Mouse (Mus musculus): ENCODE data around the gene Gins3.
"Not testable (repeated sequence)": the region's sequence is repeated elsewhere in the genome, so short reads cannot be mapped to it uniquely, and the experiment has no call there.

Gene Gins3

GRCm38 (mm10) chr8:95648251-95648650 lies 15.0 kb downstream of the Gins3 start:
- in situ Hi-C loops (cut with MseI, MboI), result no loop called here

DNA sequence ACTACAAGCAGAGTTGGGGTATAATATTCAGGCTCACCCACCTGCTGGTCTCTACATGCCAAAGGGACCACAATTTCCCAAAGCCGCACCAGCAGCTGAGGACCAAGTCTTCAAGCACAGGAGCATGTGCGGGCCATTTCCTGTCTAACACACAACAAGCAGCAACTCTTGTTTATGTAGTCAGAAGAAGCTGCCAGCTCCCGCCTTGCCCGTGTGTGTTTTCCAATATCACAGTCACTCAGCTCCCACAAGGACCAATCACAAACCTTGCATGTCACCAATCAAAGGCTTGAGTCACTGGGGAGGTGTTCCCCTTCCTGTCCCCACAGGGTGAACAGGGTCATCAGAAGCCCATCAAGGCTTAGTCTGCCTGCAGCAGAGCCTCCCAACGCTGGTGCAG lies 20.1 kb downstream of the Gins3 start:
- in situ Hi-C loops (cut with MseI, MboI), result no loop called here

DNA sequence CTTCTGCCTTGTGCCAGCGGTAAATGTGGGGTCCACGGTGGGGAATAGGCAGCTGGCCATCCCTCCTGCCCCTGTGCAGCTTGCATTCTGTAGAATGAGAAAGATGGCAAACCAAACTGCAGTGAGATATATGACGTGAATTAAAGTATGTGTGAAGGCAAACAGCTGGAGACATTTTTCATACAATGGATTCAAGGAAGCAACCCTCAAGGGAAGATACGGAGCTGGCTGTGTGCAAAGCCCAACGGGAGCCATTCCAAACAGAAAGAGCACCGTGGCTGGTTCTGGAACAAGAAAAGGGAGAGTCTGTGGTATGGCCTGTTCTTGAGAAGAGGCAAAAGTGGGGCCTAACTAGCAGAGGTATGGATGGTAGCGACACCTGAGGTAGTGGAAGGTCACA lies 22.6 kb downstream of the Gins3 start:
- in situ Hi-C loops (cut with MseI, MboI), result no loop called here

DNA sequence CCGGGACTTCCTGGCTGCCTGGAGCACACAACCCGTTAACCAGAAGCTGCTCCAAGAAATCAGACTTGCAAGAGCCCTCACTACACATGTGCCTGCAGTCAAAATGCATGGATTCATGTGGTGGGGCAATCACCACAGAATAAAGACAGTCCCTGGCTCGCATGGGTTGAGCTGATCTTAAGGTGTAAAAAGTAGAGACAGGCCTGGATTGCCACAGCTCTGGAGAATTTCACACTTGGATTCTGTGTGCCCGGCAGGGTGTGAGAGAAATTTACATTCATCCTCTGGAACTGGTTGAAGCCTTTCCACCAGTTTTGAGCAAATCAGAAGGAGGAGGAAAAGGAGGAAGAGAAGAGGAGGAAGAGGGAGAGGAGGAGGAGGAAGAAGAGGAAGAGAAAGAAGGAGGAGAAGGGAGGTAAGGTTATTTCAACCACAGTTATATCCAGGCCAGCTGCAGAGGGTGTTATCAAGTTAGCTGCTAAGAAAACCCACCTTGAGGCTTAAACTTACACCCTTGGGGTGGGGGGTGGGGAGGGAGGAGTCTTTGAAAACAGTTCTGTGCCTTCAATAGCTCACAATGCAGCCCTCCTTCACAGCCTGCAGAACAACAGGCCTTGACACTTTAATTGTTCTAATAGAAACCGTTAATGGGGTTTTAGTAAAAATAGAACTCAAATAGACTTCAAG lies 23.2 kb downstream of the Gins3 start:
- in situ Hi-C loops (cut with MseI, MboI), result no loop called here

- in situ Hi-C loops (cut with MseI, MboI), result no loop called here
Measured at GRCm38 (mm10) chr8:95657523-95657922, 24.3 kb downstream of the Gins3 start.

DNA sequence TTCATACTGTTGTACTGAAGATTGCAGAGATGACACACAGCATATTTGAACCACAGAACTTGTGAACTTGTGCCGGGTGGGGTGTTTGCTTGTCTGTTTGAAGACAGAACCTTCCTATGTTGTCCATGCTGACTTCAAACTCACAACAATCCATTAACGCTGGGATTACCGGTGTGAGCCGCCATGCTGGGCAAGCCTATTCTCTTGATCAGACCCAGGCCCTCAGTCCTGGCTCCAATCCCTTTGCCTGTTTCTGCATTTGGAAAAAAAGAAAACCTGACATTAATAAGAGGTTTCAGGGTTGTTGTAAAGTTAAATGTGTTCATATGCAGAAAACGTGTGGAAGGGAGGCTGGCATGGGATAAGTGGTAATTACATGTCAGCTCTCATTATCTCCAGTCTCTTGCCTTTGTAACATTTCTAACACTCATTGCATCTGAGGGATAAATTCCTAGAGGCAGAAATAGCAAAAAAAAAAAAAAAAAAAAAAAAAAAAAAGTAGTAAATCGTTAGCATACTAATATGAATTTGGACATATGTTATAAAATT lies 27.2 kb downstream of the Gins3 start:
- in situ Hi-C loops (cut with MseI, MboI), result no loop called here

- in situ Hi-C loops (cut with MseI, MboI), result no loop called here
Measured at GRCm38 (mm10) chr8:95661085-95661484, 27.8 kb downstream of the Gins3 start.

- in situ Hi-C loops (cut with MseI, MboI), result no loop called here
Measured at GRCm38 (mm10) chr8:95661575-95661974, 28.3 kb downstream of the Gins3 start.

- in situ Hi-C loops (cut with MseI, MboI), result no loop called here
Measured at GRCm38 (mm10) chr8:95662885-95663598, 29.8 kb downstream of the Gins3 start.

DNA sequence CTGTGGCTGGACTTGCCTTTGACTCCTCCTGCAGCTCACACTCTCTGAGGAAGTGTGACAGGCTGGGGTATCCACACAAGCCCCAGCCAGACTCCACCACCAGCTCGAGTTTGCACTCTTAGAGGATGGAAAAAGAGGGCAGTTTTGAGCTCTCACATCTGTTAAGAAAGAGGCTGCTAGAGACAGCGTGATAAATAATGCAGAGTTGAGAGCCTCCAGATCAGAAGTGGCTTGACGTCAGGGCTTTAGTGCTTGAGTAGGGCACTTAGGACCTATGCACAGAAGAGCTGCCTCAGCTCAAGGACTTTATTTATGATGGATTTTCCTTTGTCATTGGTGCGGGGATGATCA lies 30.3 kb downstream of the Gins3 start:
- in situ Hi-C loops (cut with MseI, MboI), result no loop called here

- in situ Hi-C loops (cut with MseI, MboI), result not testable (repeated sequence)
Measured at GRCm38 (mm10) chr8:95665813-95666452, 32.7 kb downstream of the Gins3 start.

GRCm38 (mm10) chr8:95668163-95668958 lies 35.1 kb downstream of the Gins3 start:
- in situ Hi-C loops (cut with MseI, MboI), result no loop called here

GRCm38 (mm10) chr8:95669967-95670366 lies 36.7 kb downstream of the Gins3 start:
- in situ Hi-C loops (cut with MseI, MboI), result no loop called here

DNA sequence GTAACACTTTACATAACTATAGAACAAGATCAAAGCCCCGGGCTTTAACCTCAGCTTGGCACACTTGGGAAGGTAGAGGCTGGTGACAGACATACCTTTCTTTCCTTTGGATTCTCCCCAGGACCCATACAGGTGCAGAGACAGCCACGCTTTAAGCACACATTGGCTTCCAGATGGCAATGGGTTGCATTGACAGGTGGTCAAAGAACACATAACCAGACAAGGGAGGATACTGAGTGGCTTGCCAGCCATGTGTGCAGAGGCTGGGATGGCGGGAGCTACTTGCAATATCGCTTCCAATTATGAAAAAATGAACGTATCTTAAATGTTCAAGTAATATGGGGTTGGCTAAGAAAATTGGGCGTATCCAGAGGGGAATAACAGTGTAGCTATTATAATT lies 38.6 kb downstream of the Gins3 start:
- in situ Hi-C loops (cut with MseI, MboI), result no loop called here

DNA sequence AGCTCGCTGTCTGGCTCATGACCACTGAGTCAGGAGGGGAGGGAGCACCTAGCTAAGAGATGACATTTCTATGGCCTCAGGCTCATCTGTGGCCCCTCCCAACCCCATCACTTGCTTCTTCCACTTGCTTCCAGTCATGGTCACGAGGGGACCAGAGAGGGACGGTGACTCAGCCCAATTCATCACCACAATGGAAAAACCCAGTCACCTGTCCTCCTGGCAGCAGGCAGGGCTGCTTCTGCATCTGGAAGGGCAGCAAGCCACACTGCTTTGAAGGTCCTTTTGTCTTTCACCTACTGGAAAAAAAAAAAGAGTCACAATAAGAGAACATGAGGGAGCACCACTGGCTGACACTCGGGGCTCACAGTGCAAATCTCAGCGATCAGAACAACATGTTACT lies 39.6 kb downstream of the Gins3 start:
- in situ Hi-C loops (cut with MseI, MboI), result no loop called here

DNA sequence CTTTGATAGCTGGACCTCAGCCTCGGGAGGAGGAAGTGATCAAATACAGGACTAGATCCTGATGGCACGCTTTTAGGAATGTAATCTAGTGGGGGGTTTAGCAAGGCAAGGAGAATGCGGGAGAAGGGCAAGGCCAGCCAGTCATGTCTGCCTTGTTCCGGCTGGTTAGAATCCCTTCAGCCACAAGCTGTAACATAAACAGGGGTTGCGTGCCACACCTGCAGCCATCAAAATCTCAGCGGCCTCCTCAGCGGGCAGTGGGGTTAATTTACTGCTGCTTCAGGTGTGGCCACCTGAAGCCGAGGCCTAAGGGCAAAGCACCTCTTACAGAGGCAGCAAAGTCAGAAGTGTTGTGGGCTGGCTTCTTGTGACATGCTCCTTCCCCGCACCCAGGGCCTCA lies 43.4 kb downstream of the Gins3 start, which contains the start of gene Ndrg4:
TSS of gene Ndrg4 (plus strand) at position 350 of the 400 bp plus-strand sequence.
- in situ Hi-C loops (cut with MseI, MboI), result no loop called here

GRCm38 (mm10) chr8:95677591-95678023 lies 44.4 kb downstream of the Gins3 start:
- in situ Hi-C loops (cut with MseI, MboI), result no loop called here

GRCm38 (mm10) chr8:95678024-95678611 lies 44.9 kb downstream of the Gins3 start:
- in situ Hi-C loops (cut with MseI, MboI), result no loop called here

DNA sequence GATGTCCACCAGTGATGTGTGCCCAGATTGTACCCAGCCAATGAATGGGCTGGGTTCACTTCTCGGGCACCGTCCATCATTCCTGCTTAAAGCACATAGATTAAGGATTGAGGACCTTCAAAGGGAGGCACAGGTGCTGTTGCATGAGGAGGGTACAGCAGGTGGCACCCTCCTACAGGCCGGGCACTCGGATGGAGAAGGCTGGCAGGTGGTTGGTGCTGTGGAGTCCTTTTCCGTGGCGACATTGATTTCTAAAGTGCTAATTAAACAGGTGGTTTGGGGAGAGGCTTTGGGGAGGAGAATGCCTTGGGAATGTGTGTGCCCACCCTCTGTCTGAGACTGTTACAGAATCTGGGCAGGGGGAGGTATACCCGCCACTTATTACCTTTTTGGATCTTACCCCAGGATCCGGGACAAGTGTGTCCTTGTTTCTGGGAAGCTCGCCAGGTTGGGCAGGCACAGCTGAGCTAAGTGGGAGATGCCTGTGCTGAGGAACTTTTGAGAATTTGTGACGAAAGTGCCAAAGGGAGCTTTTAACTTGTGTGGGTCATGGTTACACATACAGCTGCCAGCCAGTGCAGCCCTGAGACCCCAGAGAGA lies 54.9 kb downstream of the Gins3 start:
- in situ Hi-C loops (cut with MseI, MboI), result loop anchor here in 1 of 2 experiments (10.0 kb wide), 1 partner anchor 63 kb away; no protein-coding TSS in a partner anchor

- in situ Hi-C loops (cut with MseI, MboI), result no loop called here
Measured at GRCm38 (mm10) chr8:95690929-95691541, 57.8 kb downstream of the Gins3 start.

Measured in mouse trophoblast stem cell (cell line).